Mouse (Mus musculus): ENCODE data around the gene Mthfsd. TPM values are rescaled to one million over a fixed set of nuclear protein-coding genes. Genes with fewer than 3 reads are reported as not detected.
A peak's percentile ranks its signal among the peaks of the same experiment; 100 is the strongest.
"Not testable (repeated sequence)": the region's sequence is repeated elsewhere in the genome, so short reads cannot be mapped to it uniquely, and the experiment has no call there.

Gene Mthfsd
- 35.3 and 42.8 TPM in 2 replicates for polyA plus RNA-seq (2015; fragmentation: Nextera tagmentation; extraction: Ambion mirVana)

GRCm38 (mm10) chr8:121107668-121108656 lies at the start of gene Mthfsd:
Gene Mthfsd, minus strand, starts transcription at chr8:121108392.
- H3K36me3 ChIP-seq: peaks cover 27% of the 10 kb centered on the region
- H3K4me2 ChIP-seq: peak within 1 kb of the TSS; percentile 93
- H3K4me1 ChIP-seq: peaks cover 40% of the 10 kb centered on the region
- H3K9me3 ChIP-seq: no peaks in the 10 kb centered on the region
- H3K27ac ChIP-seq (replicated peaks): peak within 1 kb of the TSS; percentile 84
- WGBS: 2% methylated on average over 74 of the region's 75 CpGs
- peak; percentile 85 for ATAC-seq (ENCODE audit: extremely low read depth, insufficient number of reproducible peaks, low FRiP score, low TSS enrichment)
- H3K9ac ChIP-seq: peak within 1 kb of the TSS; percentile 94
- H3K27me3 ChIP-seq (replicated peaks): peaks cover 18% of the 10 kb centered on the region
- H3K4me3 ChIP-seq: peak within 1 kb of the TSS; percentile 90

- Histone ChIP-seq H3K4me3 (no peak overlapping the region), H3K36me3 (no peaks in the 10 kb centered on the region), H3K4me2 (no peak overlapping the region), H3K27me3 (replicated peaks) (peaks cover 5% of the 10 kb centered on the region; the same call in 1 of the 2 replicates), H3K27ac (replicated peaks) (no peak overlapping the region), H3K9ac (0 out of 2 replicates have a peak overlapping the region, but pooled peaks have one; percentile 14), H3K4me1 (peaks cover 27% of the 10 kb centered on the region), H3K9me3 (no peaks in the 10 kb centered on the region)
- 79% methylated on average over 7 of the region's 7 CpGs for WGBS
- no peak for ATAC-seq (ENCODE audit: extremely low read depth, insufficient number of reproducible peaks, low FRiP score, low TSS enrichment)
These were observed 48.8 kb upstream of the Mthfsd start for GRCm38 (mm10) chr8:121156990-121157491.

GRCm38 (mm10) chr8:121152394-121152793 lies 44.2 kb upstream of the Mthfsd start:
- 20% methylated on average over 12 of the region's 12 CpGs for WGBS
- Histone ChIP-seq H3K4me2 (peak overlapping the region; percentile 26), H3K9ac (no peak overlapping the region)

GRCm38 (mm10) chr8:121148573-121149083 lies 40.4 kb upstream of the Mthfsd start:
- Histone ChIP-seq H3K27me3 (replicated peaks) (peaks cover 8% of the 10 kb centered on the region), H3K9me3 (no peaks in the 10 kb centered on the region), H3K36me3 (no peaks in the 10 kb centered on the region), H3K9ac (peak overlapping the region; percentile 25; the same call in 1 of the 2 replicates), H3K27ac (replicated peaks) (no peak overlapping the region), H3K4me2 (no peak overlapping the region), H3K4me1 (peaks cover 22% of the 10 kb centered on the region), H3K4me3 (no peak overlapping the region)
- no peak for ATAC-seq (ENCODE audit: extremely low read depth, insufficient number of reproducible peaks, low FRiP score, low TSS enrichment)
- WGBS: 15% methylated on average over 8 of the region's 8 CpGs

More at GRCm38 (mm10) chr8:121152394-121152793, 44.2 kb upstream of the Mthfsd start:
- H3K4me3 ChIP-seq: no peak overlapping the region
- peaks cover 5% of the 10 kb centered on the region; the same call in 1 of the 2 replicates for H3K27me3 ChIP-seq (replicated peaks)
- H3K4me1 ChIP-seq: peaks cover 20% of the 10 kb centered on the region
- ATAC-seq (ENCODE audit: extremely low read depth, insufficient number of reproducible peaks, low FRiP score, low TSS enrichment): no peak
- H3K27ac ChIP-seq (replicated peaks): no peak overlapping the region
- H3K9me3 ChIP-seq: no peaks in the 10 kb centered on the region
- H3K36me3 ChIP-seq: no peaks in the 10 kb centered on the region

- WGBS: 70% methylated on average over 5 of the region's 6 CpGs
- not testable (repeated sequence) for ATAC-seq (ENCODE audit: extremely low read depth, insufficient number of reproducible peaks, low FRiP score, low TSS enrichment)
These were observed 37.4 kb upstream of the Mthfsd start for GRCm38 (mm10) chr8:121145457-121146134.

GRCm38 (mm10) chr8:121136856-121137255 lies 28.7 kb upstream of the Mthfsd start:
- Histone ChIP-seq H3K9ac (no peak overlapping the region), H3K4me1 (peaks cover 10% of the 10 kb centered on the region), H3K9me3 (peaks cover 16% of the 10 kb centered on the region; the same call in 1 of the 2 replicates), H3K36me3 (peaks cover 21% of the 10 kb centered on the region), H3K27me3 (replicated peaks) (peaks cover 4% of the 10 kb centered on the region; the same call in 1 of the 2 replicates), H3K27ac (replicated peaks) (no peak overlapping the region), H3K4me3 (no peak overlapping the region), H3K4me2 (no peak overlapping the region)
- 83% methylated on average over 6 of the region's 6 CpGs for WGBS
- ATAC-seq (ENCODE audit: extremely low read depth, insufficient number of reproducible peaks, low FRiP score, low TSS enrichment): no peak

More at GRCm38 (mm10) chr8:121145457-121146134, 37.4 kb upstream of the Mthfsd start:
- H3K27me3 ChIP-seq (replicated peaks): peaks cover 29% of the 10 kb centered on the region
- H3K9ac ChIP-seq; H3K4me3 ChIP-seq; H3K4me2 ChIP-seq; H3K27ac ChIP-seq (replicated peaks); H3K36me3 ChIP-seq; H3K9me3 ChIP-seq: not testable (repeated sequence)
- H3K4me1 ChIP-seq: peaks cover 12% of the 10 kb centered on the region

GRCm38 (mm10) chr8:121134512-121134911 lies 26.3 kb upstream of the Mthfsd start:
- Histone ChIP-seq H3K4me1 (peaks cover 10% of the 10 kb centered on the region), H3K36me3 (peaks cover 21% of the 10 kb centered on the region), H3K27me3 (replicated peaks) (peaks cover 18% of the 10 kb centered on the region), H3K27ac (replicated peaks) (no peak overlapping the region), H3K9me3 (peaks cover 16% of the 10 kb centered on the region; the same call in 1 of the 2 replicates), H3K9ac (no peak overlapping the region), H3K4me3 (no peak overlapping the region), H3K4me2 (no peak overlapping the region)
- ATAC-seq (ENCODE audit: extremely low read depth, insufficient number of reproducible peaks, low FRiP score, low TSS enrichment): no peak
- 83% methylated on average over 11 of the region's 11 CpGs for WGBS

GRCm38 (mm10) chr8:121134102-121134501 lies 25.9 kb upstream of the Mthfsd start:
- H3K27me3 ChIP-seq (replicated peaks): peaks cover 22% of the 10 kb centered on the region
- peaks cover 16% of the 10 kb centered on the region; the same call in 1 of the 2 replicates for H3K9me3 ChIP-seq
- H3K36me3 ChIP-seq: peaks cover 21% of the 10 kb centered on the region
- ATAC-seq (ENCODE audit: extremely low read depth, insufficient number of reproducible peaks, low FRiP score, low TSS enrichment): no peak
- WGBS: 86% methylated on average over 10 of the region's 10 CpGs
- H3K4me3 ChIP-seq: no peak overlapping the region
- no peak overlapping the region for H3K27ac ChIP-seq (replicated peaks)
- no peak overlapping the region for H3K4me2 ChIP-seq
- H3K4me1 ChIP-seq: peaks cover 13% of the 10 kb centered on the region
- H3K9ac ChIP-seq: no peak overlapping the region

GRCm38 (mm10) chr8:121132961-121133513 lies 24.8 kb upstream of the Mthfsd start:
- no peak overlapping the region for H3K4me2 ChIP-seq
- H3K4me1 ChIP-seq: peaks cover 23% of the 10 kb centered on the region
- WGBS: 74% methylated on average over 5 of the region's 5 CpGs
- H3K4me3 ChIP-seq: no peak overlapping the region
- H3K27ac ChIP-seq (replicated peaks): no peak overlapping the region
- peaks cover 14% of the 10 kb centered on the region for H3K36me3 ChIP-seq
- H3K9ac ChIP-seq: no peak overlapping the region
- ATAC-seq (ENCODE audit: extremely low read depth, insufficient number of reproducible peaks, low FRiP score, low TSS enrichment): no peak
- H3K27me3 ChIP-seq (replicated peaks): peaks cover 32% of the 10 kb centered on the region
- H3K9me3 ChIP-seq: peaks cover 11% of the 10 kb centered on the region; the same call in 1 of the 2 replicates

GRCm38 (mm10) chr8:121130522-121130921 lies 22.3 kb upstream of the Mthfsd start:
- no peak overlapping the region for H3K9ac ChIP-seq
- ATAC-seq (ENCODE audit: extremely low read depth, insufficient number of reproducible peaks, low FRiP score, low TSS enrichment): no peak
- H3K27ac ChIP-seq (replicated peaks): no peak overlapping the region
- H3K27me3 ChIP-seq (replicated peaks): peaks cover 58% of the 10 kb centered on the region
- 32% methylated on average over 5 of the region's 5 CpGs for WGBS
- no peak overlapping the region for H3K4me3 ChIP-seq
- no peaks in the 10 kb centered on the region for H3K36me3 ChIP-seq
- peaks cover 42% of the 10 kb centered on the region for H3K4me1 ChIP-seq
- no peaks in the 10 kb centered on the region for H3K9me3 ChIP-seq
- no peak overlapping the region for H3K4me2 ChIP-seq

All from heart, embryonic 13.5 days (tissue).